Mouse (Mus musculus): Measurements from ENCODE around the gene Nhsl2. TPM values are rescaled to one million over a fixed set of nuclear protein-coding genes. Genes with fewer than 3 reads are reported as not detected.

Gene Nhsl2
- polyA plus RNA-seq, 1 experiment from 2014 or later = 9.0 TPM

DNA sequence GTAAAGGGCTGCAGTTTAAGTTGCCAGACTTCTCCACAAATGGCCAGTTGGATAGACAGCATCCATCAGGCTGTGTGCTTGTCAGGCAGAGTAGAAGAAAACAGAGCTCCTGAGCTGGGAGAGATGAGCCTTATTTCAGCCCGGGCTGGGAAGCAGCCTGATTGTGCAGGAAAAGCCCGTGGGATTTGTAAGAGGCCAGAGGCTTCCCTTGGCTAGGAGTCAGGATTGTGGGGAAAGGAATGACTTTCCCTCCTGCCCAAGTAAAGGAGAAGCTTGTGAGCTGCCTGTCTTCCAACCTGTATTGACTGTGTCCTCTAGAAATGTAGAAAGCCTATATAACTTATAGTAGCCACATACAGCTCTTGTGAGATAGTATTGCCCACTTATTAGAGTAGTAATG, 27.0 kb downstream of the Nhsl2 start:
- Histone ChIP-seq H3K4me3 (replicated peaks) (no peak overlapping the region), H3K9me3 (no peaks in the 10 kb centered on the region), H3K9ac (no peak overlapping the region), H3K27ac (no peak overlapping the region), H3K4me2 (no peak overlapping the region), H3K27me3 (peaks cover 48% of the 10 kb centered on the region), H3K4me1 (no peaks in the 10 kb centered on the region), H3K36me3 (replicated peaks) (no peaks in the 10 kb centered on the region)
- ATAC-seq (ENCODE audit: low FRiP score) = no peak
- 87% methylated on average over 2 of the region's 2 CpGs for WGBS

GRCm38 (mm10) chrX:101877840-101878239, 28.7 kb downstream of the Nhsl2 start:
- H3K27me3 ChIP-seq = peaks cover 48% of the 10 kb centered on the region

GRCm38 (mm10) chrX:101878546-101878945, 29.4 kb downstream of the Nhsl2 start:
- H3K9ac ChIP-seq = no peak overlapping the region
- no peak for ATAC-seq (ENCODE audit: low FRiP score)
- no peak overlapping the region for H3K27ac ChIP-seq
- H3K9me3 ChIP-seq = no peaks in the 10 kb centered on the region
- H3K4me3 ChIP-seq (replicated peaks) = no peak overlapping the region
- peaks cover 52% of the 10 kb centered on the region for H3K27me3 ChIP-seq
- H3K4me2 ChIP-seq = no peak overlapping the region
- no peaks in the 10 kb centered on the region for H3K4me1 ChIP-seq
- 72% methylated on average over 4 of the region's 4 CpGs for WGBS
- no peaks in the 10 kb centered on the region for H3K36me3 ChIP-seq (replicated peaks)

More at GRCm38 (mm10) chrX:101877840-101878239, 28.7 kb downstream of the Nhsl2 start:
- H3K4me3 ChIP-seq (replicated peaks) = no peak overlapping the region
- no peak overlapping the region for H3K9ac ChIP-seq
- H3K27ac ChIP-seq = no peak overlapping the region
- no peak for ATAC-seq (ENCODE audit: low FRiP score)
- H3K36me3 ChIP-seq (replicated peaks) = no peaks in the 10 kb centered on the region
- H3K4me1 ChIP-seq = no peaks in the 10 kb centered on the region
- no peaks in the 10 kb centered on the region for H3K9me3 ChIP-seq
- no peak overlapping the region for H3K4me2 ChIP-seq
- WGBS = 86% methylated on average over 4 of the region's 4 CpGs

GRCm38 (mm10) chrX:101882141-101882751, 33.1 kb downstream of the Nhsl2 start:
- Histone ChIP-seq H3K36me3 (replicated peaks) (no peaks in the 10 kb centered on the region), H3K4me1 (no peaks in the 10 kb centered on the region), H3K27me3 (peaks cover 42% of the 10 kb centered on the region), H3K4me3 (replicated peaks) (no peak overlapping the region), H3K9ac (no peak overlapping the region), H3K4me2 (no peak overlapping the region), H3K27ac (no peak overlapping the region), H3K9me3 (no peaks in the 10 kb centered on the region)
- 73% methylated on average over 3 of the region's 3 CpGs for WGBS
- no peak for ATAC-seq (ENCODE audit: low FRiP score)

- Histone ChIP-seq H3K4me3 (replicated peaks) (no peak overlapping the region), H3K27ac (no peak overlapping the region), H3K36me3 (replicated peaks) (no peaks in the 10 kb centered on the region), H3K4me1 (no peaks in the 10 kb centered on the region), H3K9me3 (no peaks in the 10 kb centered on the region), H3K27me3 (peaks cover 37% of the 10 kb centered on the region), H3K4me2 (no peak overlapping the region), H3K9ac (no peak overlapping the region)
- WGBS = 54% methylated on average over 4 of the region's 4 CpGs
- no peak for ATAC-seq (ENCODE audit: low FRiP score)
Measured at GRCm38 (mm10) chrX:101889384-101889783, 40.2 kb downstream of the Nhsl2 start.

- Histone ChIP-seq H3K9me3 (no peaks in the 10 kb centered on the region), H3K9ac (no peak overlapping the region), H3K27ac (no peak overlapping the region), H3K4me2 (no peak overlapping the region), H3K27me3 (peaks cover 43% of the 10 kb centered on the region), H3K36me3 (replicated peaks) (no peaks in the 10 kb centered on the region), H3K4me3 (replicated peaks) (no peak overlapping the region), H3K4me1 (no peaks in the 10 kb centered on the region)
- no peak for ATAC-seq (ENCODE audit: low FRiP score)
- 83% methylated on average over 4 of the region's 4 CpGs for WGBS
Measured at GRCm38 (mm10) chrX:101889813-101890469, 40.8 kb downstream of the Nhsl2 start.

DNA sequence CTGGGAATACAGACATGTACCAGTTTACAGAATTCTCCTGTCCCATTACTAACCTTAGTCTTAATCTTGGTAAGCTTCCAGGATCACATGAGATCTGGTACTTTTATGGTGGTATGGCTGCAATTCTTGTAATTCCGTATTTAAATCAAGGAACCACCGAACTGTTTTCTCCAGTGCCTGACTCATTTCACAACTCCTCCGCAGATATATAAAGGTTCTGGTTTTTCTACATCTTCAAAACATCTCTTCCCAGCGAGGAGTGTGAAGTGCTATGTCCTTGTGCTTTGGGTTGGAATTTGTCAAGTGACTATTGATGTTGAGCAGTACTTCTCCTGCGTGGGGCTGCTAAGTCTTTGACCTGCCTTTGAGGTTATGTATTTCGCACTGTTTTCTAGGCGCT, 44.6 kb downstream of the Nhsl2 start:
- Histone ChIP-seq H3K27me3 (peaks cover 43% of the 10 kb centered on the region), H3K4me2 (no peak overlapping the region), H3K9me3 (no peaks in the 10 kb centered on the region), H3K4me3 (replicated peaks) (no peak overlapping the region), H3K27ac (no peak overlapping the region), H3K9ac (no peak overlapping the region), H3K36me3 (replicated peaks) (no peaks in the 10 kb centered on the region), H3K4me1 (no peaks in the 10 kb centered on the region)
- no peak for ATAC-seq (ENCODE audit: low FRiP score)
- 86% methylated on average over 7 of the region's 7 CpGs for WGBS

GRCm38 (mm10) chrX:101898341-101898740, 49.2 kb downstream of the Nhsl2 start:
- H3K27ac ChIP-seq = no peak overlapping the region
- H3K27me3 ChIP-seq = peaks cover 54% of the 10 kb centered on the region
- whole genome bisulfite sequencing = 74% methylated on average over 4 of the region's 4 CpGs
- no peak overlapping the region for H3K9ac ChIP-seq
- no peak overlapping the region for H3K4me2 ChIP-seq
- H3K4me1 ChIP-seq = no peaks in the 10 kb centered on the region
- H3K9me3 ChIP-seq = no peaks in the 10 kb centered on the region
- H3K36me3 ChIP-seq (replicated peaks) = no peaks in the 10 kb centered on the region
- no peak overlapping the region for H3K4me3 ChIP-seq (replicated peaks)
- ATAC-seq (ENCODE audit: low FRiP score) = no peak

DNA sequence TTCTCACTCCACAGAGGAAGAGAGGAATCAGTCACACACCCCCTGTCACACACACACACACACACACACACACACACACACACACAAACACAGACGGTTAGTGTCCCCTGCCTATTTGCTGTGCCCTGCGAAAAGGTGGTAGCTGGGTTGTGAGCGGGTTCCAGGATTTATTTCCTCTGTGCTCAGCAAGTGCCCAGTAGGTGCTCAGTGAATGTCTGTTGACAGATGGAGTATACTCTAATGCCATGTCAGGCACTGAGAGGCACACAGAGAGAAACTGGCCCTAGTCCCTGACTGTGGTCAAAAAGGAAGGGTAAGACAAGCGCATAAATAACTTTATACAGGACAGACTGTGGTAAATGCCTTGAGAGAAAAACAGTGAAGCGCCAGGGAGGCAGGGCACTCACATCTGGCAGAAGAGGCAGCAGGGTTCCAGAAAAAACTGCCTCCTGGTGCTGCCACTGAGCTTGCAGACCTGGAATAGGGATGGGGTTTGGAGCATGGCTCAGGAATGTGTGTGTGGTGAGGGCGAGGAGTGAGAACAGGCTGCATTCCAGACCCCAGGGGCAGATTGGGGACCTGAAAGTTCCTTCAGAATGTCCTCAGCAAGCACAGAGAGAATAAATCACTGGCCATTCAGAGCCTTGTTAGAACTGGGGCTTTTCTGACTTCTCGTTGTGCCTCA, 52.8 kb downstream of the Nhsl2 start:
- no peak for ATAC-seq (ENCODE audit: low FRiP score)
- Histone ChIP-seq H3K4me3 (replicated peaks) (no peak overlapping the region), H3K4me1 (no peaks in the 10 kb centered on the region), H3K36me3 (replicated peaks) (no peaks in the 10 kb centered on the region), H3K4me2 (no peak overlapping the region), H3K9ac (no peak overlapping the region), H3K27ac (no peak overlapping the region), H3K27me3 (peaks cover 46% of the 10 kb centered on the region), H3K9me3 (no peaks in the 10 kb centered on the region)
- 71% methylated on average over 7 of the region's 7 CpGs for WGBS

GRCm38 (mm10) chrX:101902597-101902996, 53.4 kb downstream of the Nhsl2 start:
- Histone ChIP-seq H3K9me3 (no peaks in the 10 kb centered on the region), H3K27ac (no peak overlapping the region), H3K27me3 (peaks cover 47% of the 10 kb centered on the region), H3K4me2 (no peak overlapping the region), H3K4me3 (replicated peaks) (no peak overlapping the region), H3K9ac (no peak overlapping the region), H3K4me1 (no peaks in the 10 kb centered on the region), H3K36me3 (replicated peaks) (no peaks in the 10 kb centered on the region)
- 82% methylated on average over 4 of the region's 4 CpGs for WGBS
- no peak for ATAC-seq (ENCODE audit: low FRiP score)

- H3K9me3 ChIP-seq = no peaks in the 10 kb centered on the region
- H3K27me3 ChIP-seq = peaks cover 27% of the 10 kb centered on the region
- 64% methylated on average over 5 of the region's 5 CpGs for WGBS
Measured at GRCm38 (mm10) chrX:101907301-101907700, 58.1 kb downstream of the Nhsl2 start.

DNA sequence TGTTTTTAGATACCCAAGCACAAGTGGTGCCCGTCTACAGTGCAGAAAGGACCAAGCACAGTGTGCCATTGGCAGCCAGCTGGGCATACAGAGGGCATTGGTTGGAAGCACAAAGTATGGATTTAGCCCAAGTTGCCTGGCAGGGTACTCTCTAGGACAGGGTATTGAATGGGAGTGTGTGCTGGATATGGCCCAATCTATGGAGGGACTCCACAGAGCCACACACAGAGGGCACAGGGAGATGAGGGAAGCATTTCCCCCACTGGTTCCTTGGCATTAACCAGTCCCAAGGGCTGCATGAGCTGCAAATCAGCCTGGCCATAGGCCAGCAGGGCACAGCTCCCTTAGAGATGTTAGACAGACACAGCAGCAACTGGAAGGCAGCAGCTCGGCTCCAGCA, 79.9 kb downstream of the Nhsl2 start:
- no peaks in the 10 kb centered on the region for H3K36me3 ChIP-seq (replicated peaks)
- no peak overlapping the region for H3K27ac ChIP-seq
- H3K9me3 ChIP-seq = no peaks in the 10 kb centered on the region
- 86% methylated on average over 2 of the region's 2 CpGs for WGBS
- no peak for ATAC-seq (ENCODE audit: low FRiP score)
- peaks cover 40% of the 10 kb centered on the region for H3K27me3 ChIP-seq
- H3K4me2 ChIP-seq = no peak overlapping the region
- H3K4me3 ChIP-seq (replicated peaks) = no peak overlapping the region
- H3K4me1 ChIP-seq = no peaks in the 10 kb centered on the region
- no peak overlapping the region for H3K9ac ChIP-seq

More at GRCm38 (mm10) chrX:101907301-101907700, 58.1 kb downstream of the Nhsl2 start:
- no peak overlapping the region for H3K4me3 ChIP-seq (replicated peaks)
- H3K27ac ChIP-seq = no peak overlapping the region
- ATAC-seq (ENCODE audit: low FRiP score) = no peak
- H3K4me2 ChIP-seq = no peak overlapping the region
- H3K4me1 ChIP-seq = no peaks in the 10 kb centered on the region
- H3K9ac ChIP-seq = no peak overlapping the region
- no peaks in the 10 kb centered on the region for H3K36me3 ChIP-seq (replicated peaks)

Measured in forebrain, embryonic 12.5 days (tissue).